Mouse (Mus musculus): ENCODE results near the gene Tprkb. TPM values are rescaled to one million over a fixed set of nuclear protein-coding genes. Genes with fewer than 3 reads are reported as not detected.
A peak's percentile ranks its signal among the peaks of the same experiment; 100 is the strongest.
"Not testable (repeated sequence)": the region's sequence is repeated elsewhere in the genome, so short reads cannot be mapped to it uniquely, and the experiment has no call there.

Tprkb gene
- total and polyA plus RNA-seq, 3 experiments: 11.0 to 14.1 (median 12.2) TPM

DNA sequence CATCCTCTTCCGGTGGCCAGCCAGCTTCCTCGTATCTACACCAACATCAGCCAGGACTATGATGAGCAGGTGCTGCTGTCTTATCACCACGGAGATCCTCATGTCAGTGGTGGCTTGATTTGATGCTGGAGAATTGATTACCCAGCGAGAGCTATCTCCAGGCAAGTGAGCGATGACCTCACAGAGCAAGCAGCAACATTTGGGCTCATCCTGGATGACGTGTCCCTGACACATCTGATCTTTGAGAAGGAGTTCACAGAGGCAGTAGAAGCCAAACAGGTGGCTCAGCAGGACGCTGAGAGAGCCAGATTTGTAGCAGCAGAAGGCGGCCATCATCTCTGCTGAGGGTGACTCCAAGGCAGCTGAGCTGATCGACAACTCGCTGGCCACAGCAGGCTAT lies 27.0 kb downstream of the Tprkb start:
- intact Hi-C loops (cut with DNase I): no loop called here

DNA sequence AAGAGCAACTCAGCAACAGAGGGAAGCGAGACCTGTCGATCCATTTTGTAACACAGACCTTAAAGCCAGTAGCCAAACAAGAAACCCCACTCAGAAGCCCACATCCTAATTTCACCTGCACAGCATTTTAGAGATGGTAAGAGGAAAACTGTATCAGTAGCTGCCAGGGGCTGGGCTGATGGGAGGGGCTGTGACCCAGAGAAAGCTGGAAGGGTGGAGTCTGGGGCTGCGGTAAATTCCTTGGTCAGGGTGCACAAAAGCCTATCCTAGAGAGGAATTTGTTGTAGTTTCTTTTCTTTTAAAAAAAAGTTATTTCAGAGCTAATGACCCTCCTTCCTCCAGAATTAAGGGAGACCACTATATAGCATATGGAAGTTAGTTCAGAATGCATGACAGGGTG lies 30.8 kb downstream of the Tprkb start:
- WGBS: 90% methylated on average over 3 of the region's 3 CpGs
- Histone ChIP-seq H3K4me1 (ENCODE audit: control insufficient read depth, insufficient read depth, low read length) (peaks cover 2% of the 10 kb centered on the region; the same call in 1 of the 2 replicates), H3K4me3 (no peak overlapping the region), H3K27me3 (ENCODE audit: control insufficient read depth, insufficient read depth, low read length) (no peaks in the 10 kb centered on the region), H3K36me3 (ENCODE audit: control insufficient read depth, insufficient read depth, low read length) (peaks cover 6% of the 10 kb centered on the region; the same call in 1 of the 2 replicates), H3K79me2 (replicated peaks; ENCODE audit: control insufficient read depth, insufficient read depth, low read length) (no peaks in the 10 kb centered on the region), H3K9ac (ENCODE audit: low read depth, low read length) (no peak overlapping the region), H3K27ac (no peak overlapping the region)
- TF ChIP-seq POLR2A (IDR thresholded peaks at IDR 0.05; ENCODE audit: insufficient read depth, low read depth, low read length) (no peak), EP300 (IDR thresholded peaks at IDR 0.05; ENCODE audit: insufficient read depth, low read depth, low read length) (no peak)
- intact Hi-C loops (cut with DNase I): loop anchor here (10.0 kb wide), 1 partner anchor 432 kb away; the partner anchor contains the start of gene Snrpg
- no peak for DNase-seq

More for the DNA sequence above, 27.0 kb downstream of the Tprkb start:
- DNase-seq: no peak
- TF ChIP-seq CTCF (IDR thresholded peaks at IDR 0.05) (no peak), EP300 (IDR thresholded peaks at IDR 0.05; ENCODE audit: insufficient read depth, low read depth, low read length) (no peak), POLR2A (IDR thresholded peaks at IDR 0.05; ENCODE audit: insufficient read depth, low read depth, low read length) (no peak)
- Histone ChIP-seq H3K9ac (ENCODE audit: low read depth, low read length) (no peak overlapping the region), H3K36me3 (ENCODE audit: control insufficient read depth, insufficient read depth, low read length) (no peaks in the 10 kb centered on the region), H3K79me2 (replicated peaks; ENCODE audit: control insufficient read depth, insufficient read depth, low read length) (no peaks in the 10 kb centered on the region), H3K4me1 (ENCODE audit: control insufficient read depth, insufficient read depth, low read length) (peaks cover 5% of the 10 kb centered on the region), H3K27ac (no peak overlapping the region), H3K4me3 (no peak overlapping the region), H3K27me3 (ENCODE audit: control insufficient read depth, insufficient read depth, low read length) (no peaks in the 10 kb centered on the region)
- WGBS: 67% methylated on average over 10 of the region's 10 CpGs

DNA sequence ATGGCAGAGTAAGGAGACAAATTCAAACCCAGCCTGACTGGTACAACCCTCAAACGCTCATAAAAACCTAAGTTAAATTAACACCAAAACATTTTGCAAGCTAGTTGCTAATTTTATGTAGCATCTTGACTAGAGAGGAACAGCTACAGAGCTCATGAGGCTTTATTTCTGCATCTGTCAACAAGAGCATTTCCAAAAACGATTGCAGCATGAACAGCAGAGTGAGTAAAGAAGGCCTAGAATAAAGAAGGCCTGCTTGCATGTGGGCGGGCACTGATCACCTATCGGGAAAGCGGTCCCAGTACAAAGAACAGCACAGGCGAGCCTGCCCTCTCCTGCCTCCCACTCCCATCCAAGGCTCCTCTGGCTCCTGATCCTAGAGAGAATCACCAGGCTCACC lies 36.9 kb downstream of the Tprkb start:
- H3K79me2 ChIP-seq (replicated peaks; ENCODE audit: control insufficient read depth, insufficient read depth, low read length): 0 out of 2 replicates have a peak, but pooled peaks cover 1% of the 10 kb centered on the region
- H3K36me3 ChIP-seq (ENCODE audit: control insufficient read depth, insufficient read depth, low read length): peaks cover 29% of the 10 kb centered on the region
- no peaks in the 10 kb centered on the region for H3K4me1 ChIP-seq (ENCODE audit: control insufficient read depth, insufficient read depth, low read length)
- intact Hi-C loops (cut with DNase I): loop anchor here (10.0 kb wide), 1 partner anchor 426 kb away; the partner anchor contains the start of gene Snrpg
- DNase-seq: no peak
- 89% methylated on average over 6 of the region's 6 CpGs for WGBS
- no peak overlapping the region for H3K9ac ChIP-seq (ENCODE audit: low read depth, low read length)
- H3K4me3 ChIP-seq: no peak overlapping the region
- no peaks in the 10 kb centered on the region for H3K27me3 ChIP-seq (ENCODE audit: control insufficient read depth, insufficient read depth, low read length)
- no peak for TF ChIP-seq EP300 (IDR thresholded peaks at IDR 0.05; ENCODE audit: insufficient read depth, low read depth, low read length)
- no peak for TF ChIP-seq POLR2A (IDR thresholded peaks at IDR 0.05; ENCODE audit: insufficient read depth, low read depth, low read length)
- TF ChIP-seq CTCF (IDR thresholded peaks at IDR 0.05): no peak
- no peak overlapping the region for H3K27ac ChIP-seq

DNA sequence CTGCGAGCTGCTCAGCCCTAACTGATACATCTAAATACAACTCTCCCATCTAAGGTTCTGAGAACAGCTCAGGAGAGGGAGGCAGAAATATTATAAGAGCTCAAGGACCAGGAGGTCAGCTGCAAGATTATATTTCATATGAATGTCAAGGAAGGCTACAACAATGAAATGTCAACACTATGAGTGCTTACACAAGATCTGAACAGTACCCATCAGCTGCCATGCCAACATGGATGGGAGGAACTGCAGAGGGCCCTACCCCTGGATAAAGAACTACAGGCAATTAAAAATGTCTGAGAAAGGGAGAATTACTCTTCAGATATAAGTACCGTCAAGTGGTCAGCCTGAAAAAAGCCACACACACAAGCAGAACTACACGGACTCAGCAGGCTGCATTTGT lies 45.9 kb downstream of the Tprkb start:
- Histone ChIP-seq H3K27ac (no peak overlapping the region), H3K36me3 (ENCODE audit: control insufficient read depth, insufficient read depth, low read length) (peaks cover 39% of the 10 kb centered on the region), H3K4me3 (no peak overlapping the region), H3K27me3 (ENCODE audit: control insufficient read depth, insufficient read depth, low read length) (no peaks in the 10 kb centered on the region), H3K79me2 (replicated peaks; ENCODE audit: control insufficient read depth, insufficient read depth, low read length) (peaks cover 2% of the 10 kb centered on the region; the same call in 1 of the 2 replicates), H3K4me1 (ENCODE audit: control insufficient read depth, insufficient read depth, low read length) (peaks cover 6% of the 10 kb centered on the region), H3K9ac (ENCODE audit: low read depth, low read length) (no peak overlapping the region)
- 75% methylated on average over 3 of the region's 3 CpGs for WGBS
- TF ChIP-seq EP300 (IDR thresholded peaks at IDR 0.05; ENCODE audit: insufficient read depth, low read depth, low read length): no peak
- TF ChIP-seq POLR2A (IDR thresholded peaks at IDR 0.05; ENCODE audit: insufficient read depth, low read depth, low read length): no peak
- no peak for TF ChIP-seq CTCF (IDR thresholded peaks at IDR 0.05)
- intact Hi-C loops (cut with DNase I): no loop called here
- no peak for DNase-seq

GRCm38 (mm10) chr6:85961101-85962091 lies 49.7 kb downstream of the Tprkb start, which contains the start of gene Dusp11:
Gene Dusp11, minus strand, starts transcription at chr6:85961667.
- intact Hi-C loops (cut with DNase I): loop anchor here (1.0 to 10.0 kb wide), 4 partner anchors 24 to 723 kb away; partner anchors contain the start of genes Cct7, Nat8f1, Pradc1 and Snrnp27
- DNase-seq: peak; percentile 94 to 95
- Histone ChIP-seq H3K36me3 (ENCODE audit: control insufficient read depth, insufficient read depth, low read length) (peaks cover 23% of the 10 kb centered on the region), H3K4me1 (ENCODE audit: control insufficient read depth, insufficient read depth, low read length) (peaks cover 7% of the 10 kb centered on the region), H3K9ac (ENCODE audit: low read depth, low read length) (peak within 1 kb of the TSS; percentile 88), H3K79me2 (replicated peaks; ENCODE audit: control insufficient read depth, insufficient read depth, low read length) (peaks cover 2% of the 10 kb centered on the region; the same call in 1 of the 2 replicates), H3K27ac (peak within 1 kb of the TSS; percentile 96), H3K4me3 (peak within 1 kb of the TSS; percentile 86), H3K27me3 (ENCODE audit: control insufficient read depth, insufficient read depth, low read length) (no peaks in the 10 kb centered on the region)
- TF ChIP-seq EP300 (IDR thresholded peaks at IDR 0.05; ENCODE audit: insufficient read depth, low read depth, low read length): peak; percentile 28; the same call in 1 of the 2 replicates
- peak; percentile 92 for TF ChIP-seq POLR2A (IDR thresholded peaks at IDR 0.05; ENCODE audit: insufficient read depth, low read depth, low read length)
- no peak; the same call in 1 of the 2 replicates for TF ChIP-seq CTCF (IDR thresholded peaks at IDR 0.05)
- WGBS: under 1% methylated on average over 70 of the region's 70 CpGs

DNA sequence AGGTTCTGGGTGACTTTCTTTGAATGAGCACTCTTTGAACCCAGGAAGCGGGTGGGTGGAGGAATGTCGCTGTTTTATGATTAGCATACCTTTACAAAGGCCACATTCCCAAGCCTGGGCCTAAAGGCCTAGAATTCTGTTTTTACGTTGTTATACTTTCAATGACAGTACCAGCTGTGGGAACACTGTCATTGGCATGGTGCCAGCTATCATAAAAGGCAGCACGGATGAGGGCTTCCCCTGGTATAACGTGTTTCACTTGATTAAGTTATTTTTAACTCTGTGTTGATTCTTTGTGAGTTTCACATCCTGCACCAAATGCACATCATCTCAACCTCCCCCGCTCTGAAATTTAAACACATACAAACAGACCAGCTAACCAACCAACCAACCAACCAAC lies 54.4 kb downstream of the Tprkb start:
- intact Hi-C loops (cut with DNase I): loop anchor here (10.0 kb wide), 1 partner anchor 719 kb away; the partner anchor contains the start of gene Snrnp27
- not testable (repeated sequence) for H3K36me3 ChIP-seq (ENCODE audit: control insufficient read depth, insufficient read depth, low read length); H3K27me3 ChIP-seq (ENCODE audit: control insufficient read depth, insufficient read depth, low read length); H3K4me1 ChIP-seq (ENCODE audit: control insufficient read depth, insufficient read depth, low read length); H3K4me3 ChIP-seq; H3K9ac ChIP-seq (ENCODE audit: low read depth, low read length); H3K79me2 ChIP-seq (replicated peaks; ENCODE audit: control insufficient read depth, insufficient read depth, low read length); H3K27ac ChIP-seq
- 36% methylated on average over 6 of the region's 6 CpGs for WGBS
- DNase-seq: peak in 1 of 2 experiments; percentile 20
